Mouse (Mus musculus): ENCODE measurements around the gene Synpo2l.
"Not testable (repeated sequence)": the region's sequence is repeated elsewhere in the genome, so short reads cannot be mapped to it uniquely, and the experiment has no call there.

The Synpo2l gene

DNA sequence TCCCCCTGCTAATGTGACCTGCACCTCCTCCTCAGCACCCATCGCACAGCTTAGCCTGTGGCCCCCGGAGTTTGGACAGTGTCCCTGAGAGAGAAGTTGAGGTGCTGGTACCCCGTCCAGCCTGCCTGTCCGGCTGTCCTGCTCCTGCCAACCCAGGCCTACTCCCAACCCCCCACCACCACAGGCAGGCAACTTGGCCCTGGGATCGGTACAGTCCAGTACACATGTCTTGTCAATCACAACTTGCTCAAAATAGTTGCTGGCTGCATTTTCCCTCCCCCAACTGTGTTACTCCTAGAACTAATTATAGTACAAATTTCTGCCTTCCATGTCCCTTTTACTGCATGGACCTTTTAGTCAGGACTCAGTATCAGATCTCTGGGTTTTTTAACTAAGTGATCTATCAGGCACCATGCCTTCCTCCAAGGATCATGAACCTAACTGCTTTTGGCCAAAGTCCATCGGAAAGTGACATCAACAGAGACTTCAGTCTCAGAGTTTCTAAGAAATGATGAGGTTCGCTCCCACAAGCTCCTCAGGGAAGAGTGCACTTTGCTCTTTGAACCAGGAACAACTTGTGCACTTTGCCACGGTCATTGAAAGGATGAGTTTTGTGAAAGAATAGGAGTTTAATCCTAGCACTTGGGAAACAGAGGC, at the start of gene Synpo2l:
Gene Synpo2l, minus strand, starts transcription at position 201 of the 657 bp plus-strand sequence.
- DNase-seq (ENCODE audit: low read depth) = no peak

DNA sequence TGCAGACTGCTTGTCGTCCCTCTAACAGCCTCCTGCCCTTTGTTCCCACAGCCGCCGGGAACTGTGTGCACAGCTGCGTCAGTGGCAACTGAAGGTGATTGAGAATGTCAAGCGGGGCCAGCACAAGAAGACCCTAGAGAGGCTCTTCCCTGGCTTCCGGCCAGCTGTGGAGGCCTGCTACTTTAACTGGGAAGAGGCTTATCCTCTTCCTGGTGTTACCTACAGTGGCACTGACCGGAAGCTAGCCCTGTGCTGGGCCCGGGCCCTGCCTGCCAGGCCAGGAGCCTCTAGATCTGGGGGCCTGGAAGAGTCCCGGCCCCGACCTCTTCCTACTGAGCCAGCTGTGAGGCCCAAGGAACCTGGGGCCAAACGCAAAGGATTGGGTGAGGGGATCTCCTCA, 45.7 kb upstream of the Synpo2l start:
- DNase-seq (ENCODE audit: low read depth) = no peak

- peak; percentile 31 for DNase-seq (ENCODE audit: low read depth)
These were observed 40.1 kb upstream of the Synpo2l start for GRCm38 (mm10) chr14:20708239-20708638.

GRCm38 (mm10) chr14:20707201-20708190, 39.3 kb upstream of the Synpo2l start, which contains the start of gene Zswim8:
Gene Zswim8 (plus strand): TSS chr14:20707552.
- peak; percentile 90 for DNase-seq (ENCODE audit: low read depth)

- DNase-seq (ENCODE audit: low read depth) = not testable (repeated sequence)
These were observed 35.3 kb upstream of the Synpo2l start for GRCm38 (mm10) chr14:20703461-20703860.

GRCm38 (mm10) chr14:20702741-20703381, 34.7 kb upstream of the Synpo2l start, which contains the start of gene Chchd1:
Gene Chchd1 (plus strand): TSS chr14:20703006.
- DNase-seq (ENCODE audit: low read depth) = peak; percentile 87

GRCm38 (mm10) chr14:20702096-20702740, 34.1 kb upstream of the Synpo2l start:
- peak; percentile 17 for DNase-seq (ENCODE audit: low read depth)

- no peak for DNase-seq (ENCODE audit: low read depth)
These were observed 33.4 kb upstream of the Synpo2l start for GRCm38 (mm10) chr14:20701554-20701953.

DNA sequence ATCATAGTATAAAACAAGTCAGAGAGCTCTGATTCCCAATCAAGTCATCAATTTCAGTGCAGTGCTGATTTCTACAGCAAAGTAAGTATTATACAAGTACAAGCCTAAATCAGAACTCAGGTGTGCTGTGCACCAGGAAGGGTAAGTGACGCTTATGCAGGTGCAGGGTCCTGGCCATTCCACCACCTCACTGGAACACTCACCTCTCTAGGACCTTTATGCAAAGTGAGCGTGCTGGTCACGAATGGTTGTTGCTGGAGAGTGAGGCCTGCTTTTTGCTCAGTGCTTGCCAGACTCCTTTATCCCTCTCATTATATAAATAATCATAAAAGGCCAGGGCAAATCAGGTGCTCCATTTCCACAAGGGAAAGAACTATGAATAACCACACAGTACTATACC, 32.2 kb upstream of the Synpo2l start:
- no peak for DNase-seq (ENCODE audit: low read depth)

DNA sequence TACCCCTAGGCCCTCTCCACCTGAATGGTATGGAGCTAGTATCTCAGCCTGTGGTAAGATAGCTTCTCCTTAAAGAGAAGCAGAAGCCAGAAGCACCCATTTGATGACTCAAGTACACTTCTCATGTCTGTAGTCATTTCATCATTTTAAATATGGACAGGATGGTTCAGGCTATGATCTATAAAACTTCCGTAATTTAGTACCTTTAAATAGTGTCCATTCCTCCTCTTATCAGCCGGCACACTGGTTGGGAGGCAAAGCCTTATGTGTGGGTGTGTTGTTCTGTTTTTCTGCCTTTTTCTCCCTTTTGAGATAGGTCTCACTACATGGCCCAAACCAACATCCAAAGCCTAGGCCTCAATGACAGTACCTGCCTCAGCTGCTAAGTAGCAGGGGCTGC, 30.4 kb upstream of the Synpo2l start:
- no peak for DNase-seq (ENCODE audit: low read depth)

- peak; percentile 83 for DNase-seq (ENCODE audit: low read depth)
These were observed 28.8 kb upstream of the Synpo2l start for GRCm38 (mm10) chr14:20696986-20697385.

GRCm38 (mm10) chr14:20695761-20696520, 27.8 kb upstream of the Synpo2l start:
- DNase-seq (ENCODE audit: low read depth) = no peak

DNA sequence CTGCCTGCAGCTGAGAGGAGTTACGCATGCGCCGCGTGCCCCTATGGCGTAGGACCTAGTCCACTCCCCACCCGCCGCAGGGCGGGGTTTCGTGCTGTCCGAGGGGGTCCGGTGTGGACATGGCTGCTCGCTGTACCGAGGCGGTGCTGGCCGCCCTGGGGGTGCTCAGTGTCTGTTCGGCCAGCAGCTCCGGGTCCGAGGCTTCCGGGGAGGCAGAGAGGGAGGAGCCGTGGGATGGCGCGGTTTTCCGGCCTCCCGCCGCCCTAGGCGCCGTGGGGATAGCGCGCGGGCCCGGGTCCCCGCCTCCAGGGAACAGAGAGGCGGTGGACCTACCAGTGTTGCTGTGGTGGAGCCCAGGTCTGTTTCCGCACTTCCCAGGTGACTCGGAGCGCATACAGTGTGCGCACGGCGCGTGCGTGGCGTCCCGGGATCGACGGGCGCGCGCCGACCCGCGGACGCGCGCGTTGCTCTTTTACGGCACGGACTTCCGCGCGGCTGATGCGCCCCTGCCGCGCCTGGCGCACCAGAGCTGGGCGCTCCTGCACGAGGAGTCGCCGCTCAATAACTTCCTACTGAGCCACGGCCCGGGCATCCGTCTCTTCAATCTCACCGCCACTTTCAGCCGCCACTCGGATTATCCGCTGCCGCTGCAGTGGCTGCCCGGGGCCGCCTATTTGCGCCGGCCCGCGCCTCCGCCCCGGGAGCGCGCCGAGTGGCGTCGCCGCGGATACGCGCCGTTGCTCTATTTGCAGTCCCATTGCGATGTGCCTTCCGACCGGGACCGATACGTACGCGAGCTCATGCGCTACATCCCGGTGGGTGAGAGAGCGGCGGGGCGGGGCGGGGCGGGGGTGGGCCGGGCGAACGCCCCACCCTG, 27.0 kb upstream of the Synpo2l start, which contains the start of gene Fut11:
Gene Fut11, plus strand, starts transcription at position 85 of the 877 bp plus-strand sequence.
- peak; percentile 76 for DNase-seq (ENCODE audit: low read depth)

DNA sequence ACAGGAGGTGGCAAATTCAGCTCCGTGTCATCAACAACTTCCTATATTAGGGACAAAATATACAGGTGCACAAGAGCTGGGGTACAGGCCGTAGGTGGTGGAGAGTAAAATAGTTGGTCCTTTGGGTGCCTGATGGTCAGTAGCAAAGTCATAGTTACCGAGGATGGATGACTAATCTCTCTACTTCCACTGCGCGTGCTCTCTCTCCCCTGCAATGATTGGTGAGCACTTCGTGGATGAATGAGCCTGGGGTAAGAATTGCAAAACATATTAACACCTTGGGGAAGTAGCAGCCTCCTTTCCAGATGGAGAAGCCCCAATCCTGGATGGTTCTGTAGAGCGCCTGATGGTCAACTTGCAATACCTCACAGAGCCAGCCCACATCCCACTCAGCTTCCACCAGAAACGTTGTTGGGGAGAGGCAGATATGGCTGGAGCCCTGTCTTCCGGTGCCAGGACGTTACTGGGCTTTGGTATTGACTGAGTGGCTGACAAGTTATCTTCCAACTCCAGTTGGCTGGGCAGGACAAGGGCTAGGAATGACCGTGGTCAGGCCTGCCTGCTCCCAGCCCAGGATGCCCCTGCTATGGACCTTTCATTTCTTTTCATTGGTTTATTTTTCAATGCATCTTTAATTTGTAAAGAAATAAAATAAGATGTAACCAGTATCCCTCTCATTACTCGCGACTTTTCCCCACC, 26.2 kb upstream of the Synpo2l start:
- DNase-seq (ENCODE audit: low read depth) = peak; percentile 53

- no peak for DNase-seq (ENCODE audit: low read depth)
These were observed 25.5 kb upstream of the Synpo2l start for GRCm38 (mm10) chr14:20693589-20694101.

DNA sequence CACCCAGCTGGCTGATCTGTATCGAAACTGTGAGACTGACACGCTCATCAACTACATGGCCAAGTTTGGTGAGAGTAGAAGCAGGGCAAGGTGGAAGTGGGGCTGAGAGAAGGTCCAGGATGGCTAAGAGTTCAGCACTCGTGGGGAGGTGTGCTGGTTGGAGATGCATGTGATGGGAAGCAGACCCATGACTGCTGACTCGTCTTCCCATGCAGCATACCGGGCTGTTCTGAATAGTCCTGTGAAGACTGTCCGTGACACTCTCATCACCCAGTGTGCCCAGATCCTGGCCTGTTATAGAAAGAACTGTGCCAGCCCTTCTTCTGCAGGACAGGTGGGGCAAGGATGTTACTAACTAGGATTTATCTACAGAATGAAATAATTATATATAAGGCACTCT, 23.6 kb upstream of the Synpo2l start:
- no peak for DNase-seq (ENCODE audit: low read depth)

GRCm38 (mm10) chr14:20689009-20689408, 20.9 kb upstream of the Synpo2l start:
- no peak for DNase-seq (ENCODE audit: low read depth)

DNA sequence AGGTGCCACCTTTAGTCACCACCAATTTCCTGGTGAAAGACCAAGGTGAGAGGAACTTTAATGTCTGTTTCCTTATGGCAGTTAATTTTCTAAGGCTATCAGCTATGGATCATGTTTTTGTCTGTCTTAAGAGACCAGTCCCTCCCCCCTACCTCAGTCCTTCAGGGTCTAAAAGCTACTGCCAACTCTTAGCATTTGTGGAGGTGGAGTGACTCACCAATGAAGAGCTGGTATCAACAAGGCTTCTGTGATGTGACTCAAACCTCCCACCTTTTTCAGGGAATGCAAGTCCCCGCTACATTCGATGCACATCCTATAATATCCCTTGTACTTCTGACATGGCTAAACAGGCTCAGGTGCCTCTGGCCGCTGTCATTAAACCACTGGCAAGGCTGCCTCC, 18.4 kb upstream of the Synpo2l start:
- no peak for DNase-seq (ENCODE audit: low read depth)

DNA sequence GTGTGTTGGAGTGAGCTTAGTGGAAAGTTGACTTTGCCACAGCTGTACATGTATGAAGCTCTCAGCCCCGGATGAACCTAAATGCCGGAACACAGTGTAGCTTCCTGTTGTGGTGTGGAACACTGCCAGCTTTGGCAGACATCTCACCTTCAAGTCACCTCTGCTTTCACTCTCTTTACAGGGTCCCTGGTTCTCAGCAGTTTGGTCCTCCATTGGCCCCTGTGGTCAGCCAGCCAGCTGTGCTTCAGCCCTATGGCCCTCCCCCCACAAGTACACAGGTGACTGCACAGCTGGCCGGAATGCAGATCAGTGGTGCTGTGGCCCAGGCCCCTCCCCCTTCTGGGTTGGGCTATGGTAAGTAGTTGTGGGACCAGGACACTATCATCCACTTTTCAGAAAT, 14.3 kb upstream of the Synpo2l start:
- peak; percentile 82 for DNase-seq (ENCODE audit: low read depth)
